Mouse (Mus musculus) bone marrow, adult 2 months (tissue): ENCODE results near the gene Defb19.

Experiments
- CTCF ChIP-seq: fragments of 200-500 bp; IDR thresholded peaks from 2 replicates; pipeline ENCODE4 v1.5.1; 2011; ENCODE audit warnings: low read length, control low read depth; ENCODE audit not compliant: control insufficient read depth, insufficient read depth
- POLR2A ChIP-seq: fragments of 200-500 bp; IDR thresholded peaks from 2 replicates; pipeline ENCODE4 v1.6.1; 2011; ENCODE audit warnings: low read depth, mild to moderate bottlenecking, control low read depth, low read length, borderline replicate concordance; ENCODE audit not compliant: control insufficient read depth

- TF ChIP-seq CTCF (no peak), POLR2A (no peak)
Measured at GRCm38 (mm10) chr2:152570313-152570712, 9.8 kb downstream of the Defb19 start.
